Mouse (Mus musculus) C3H10T1/2 (cell line): Measurements from ENCODE around the gene Gsta1. TPM values are rescaled to one million over a fixed set of nuclear protein-coding genes. Genes with fewer than 3 reads are reported as not detected.

ENCODE experiments used
- polyA plus RNA-seq, 2 experiments: library from polyadenylated mRNA; unstranded; fragments of >200 nt; fragmentation: generic; extraction: Trizol; gene quantifications; one replicate each; pipeline ENCODE4 v1.2.1; 2012; ENCODE audit warnings: missing spikeins in 2 of 2

Gene Gsta1
- 1 to 10 TPM in 1 of 2 experiments, under 1 TPM in 1; 0.23 to 1.3 TPM for polyA plus RNA-seq

DNA sequence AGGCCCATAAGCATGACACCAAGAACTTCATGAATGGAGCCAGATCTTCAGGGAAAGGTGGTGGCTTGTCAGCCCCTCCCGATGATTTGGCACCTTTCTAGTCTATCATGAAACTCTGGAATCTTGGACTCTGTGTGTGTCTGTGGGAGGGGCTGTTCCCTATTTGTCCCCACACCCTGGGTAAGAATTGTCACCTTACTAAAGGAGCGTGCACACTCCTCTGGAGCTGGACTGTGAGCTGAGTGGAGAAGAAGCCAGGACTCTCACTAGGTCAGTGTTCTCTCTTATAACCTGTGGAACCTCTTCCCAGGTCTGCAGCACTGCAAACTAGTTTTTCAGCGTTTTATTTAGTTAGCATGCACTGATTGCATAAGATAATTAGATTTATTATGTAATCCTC lies at the start of gene Gsta1:
TSS of gene Gsta1 (plus strand) at position 196 of the 400 bp plus-strand sequence.

DNA sequence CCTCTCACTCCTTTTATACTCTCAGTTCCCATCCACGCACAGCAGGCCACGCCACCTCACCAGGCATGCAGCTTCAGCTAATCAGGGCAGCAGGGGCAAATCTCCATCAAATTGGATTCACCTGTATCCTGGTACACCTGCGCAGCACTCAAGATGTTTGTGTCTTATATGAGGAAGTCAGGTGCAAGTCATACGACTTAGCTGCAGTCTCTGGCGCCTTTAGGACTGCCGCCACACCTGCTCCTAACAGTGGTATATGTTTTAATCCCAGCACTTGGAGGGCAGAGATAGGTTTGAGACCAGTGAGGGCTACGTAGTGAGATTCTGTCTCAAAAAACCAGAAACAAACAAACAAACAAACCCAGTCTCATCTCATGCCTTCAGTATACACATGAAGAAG lies 48.0 kb upstream of the Gsta1 start, which contains the start of gene Gsta4:
TSS of gene Gsta4 (plus strand) at position 301 of the 400 bp plus-strand sequence.

DNA sequence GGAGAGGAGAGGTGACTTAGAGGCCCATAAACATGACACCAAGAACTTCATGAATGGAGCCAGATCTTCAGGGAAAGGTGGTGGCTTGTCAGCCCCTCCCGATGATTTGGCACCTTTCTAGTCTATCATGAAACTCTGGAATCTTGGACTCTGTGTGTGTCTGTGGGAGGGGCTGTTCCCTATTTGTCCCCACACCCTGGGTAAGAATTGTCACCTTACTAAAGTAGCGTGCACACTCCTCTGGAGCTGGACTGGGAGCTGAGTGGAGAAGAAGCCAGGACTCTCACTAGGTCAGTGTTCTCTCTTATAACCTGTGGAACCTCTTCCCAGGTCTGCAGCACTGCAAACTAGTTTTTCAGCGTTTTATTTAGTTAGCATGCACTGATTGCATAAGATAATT lies 26.5 kb downstream of the Gsta1 start, which contains the start of gene Gm3776:
TSS of gene Gm3776 (plus strand) at position 216 of the 400 bp plus-strand sequence.

DNA sequence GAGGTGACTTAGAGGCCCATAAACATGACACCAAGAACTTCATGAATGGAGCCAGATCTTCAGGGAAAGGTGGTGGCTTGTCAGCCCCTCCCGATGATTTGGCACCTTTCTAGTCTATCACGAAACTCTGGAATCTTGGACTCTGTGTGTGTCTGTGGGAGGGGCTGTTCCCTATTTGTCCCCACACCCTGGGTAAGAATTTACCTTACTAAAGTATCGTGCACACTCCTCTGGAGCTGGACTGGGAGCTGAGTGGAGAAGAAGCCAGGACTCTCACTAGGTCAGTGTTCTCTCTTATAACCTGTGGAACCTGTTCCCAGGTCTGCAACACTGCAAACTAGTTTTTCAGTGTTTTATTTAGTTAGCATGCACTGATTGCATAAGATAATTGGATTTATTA lies 59.3 kb downstream of the Gsta1 start, which contains the start of gene Gm10639:
TSS of gene Gm10639 (plus strand) at position 201 of the 400 bp plus-strand sequence.

Other genes with a start within 250 kb of the Gsta1 start
- gene Gcm1, start 178.7 kb upstream of the Gsta1 start, polyA plus RNA-seq = not detected
- gene Fbxo9, start 121.6 kb upstream of the Gsta1 start, polyA plus RNA-seq = 10 to 100 TPM in 1 of 2 experiments, 1 to 10 TPM in 1; 7.7 to 25.1 TPM
- 10 to 100 TPM in 1 of 2 experiments, 1 to 10 TPM in 1; 2.9 to 11.2 TPM for gene Ick, start 121.5 kb upstream of the Gsta1 start, polyA plus RNA-seq
- gene Gsta4, start 47.9 kb upstream of the Gsta1 start, polyA plus RNA-seq = 100 to 1,000 TPM in 1 of 2 experiments, 10 to 100 TPM in 1; 22.1 to 238 TPM
- gene Gm3776, start 26.5 kb downstream of the Gsta1 start, polyA plus RNA-seq = under 1 TPM in 1 of 2 experiments, not detected in 1; 0.04 TPM
- gene Gm10639, start 59.3 kb downstream of the Gsta1 start, polyA plus RNA-seq = under 1 TPM in 1 of 2 experiments, not detected in 1; 0.21 TPM
- under 1 TPM in 1 of 2 experiments, not detected in 1; 0.22 TPM for gene Omt2a, start 84.1 kb downstream of the Gsta1 start, polyA plus RNA-seq
- gene Omt2b, start 96.9 kb downstream of the Gsta1 start, polyA plus RNA-seq = under 1 TPM in 1 of 2 experiments, not detected in 1; 0.09 TPM
- gene Gsta2, start 125.1 kb downstream of the Gsta1 start, polyA plus RNA-seq = under 1 TPM in 1 of 2 experiments, not detected in 1; 0.37 TPM
- under 1 TPM in 1 of 2 experiments, not detected in 1; 0.05 TPM for gene Dppa5a, start 137.5 kb downstream of the Gsta1 start, polyA plus RNA-seq
- gene Ooep, start 148.1 kb downstream of the Gsta1 start, polyA plus RNA-seq = under 1 TPM; 0.01 to 0.06 TPM
- gene Ddx43, start 165.1 kb downstream of the Gsta1 start, polyA plus RNA-seq = not detected
- 1 to 10 TPM in 1 of 2 experiments, under 1 TPM in 1; 0.70 to 1.8 TPM for gene Cgas, start 212.6 kb downstream of the Gsta1 start, polyA plus RNA-seq
- 1 to 10 TPM; 4.5 to 7.6 TPM for gene Mto1, start 217.6 kb downstream of the Gsta1 start, polyA plus RNA-seq
- gene Gm17324, start 218.1 kb downstream of the Gsta1 start, polyA plus RNA-seq = under 1 TPM; 0.06 to 0.20 TPM